ENCODE assay signal across 21 mouse cellular contexts in the genomic region with DNA sequence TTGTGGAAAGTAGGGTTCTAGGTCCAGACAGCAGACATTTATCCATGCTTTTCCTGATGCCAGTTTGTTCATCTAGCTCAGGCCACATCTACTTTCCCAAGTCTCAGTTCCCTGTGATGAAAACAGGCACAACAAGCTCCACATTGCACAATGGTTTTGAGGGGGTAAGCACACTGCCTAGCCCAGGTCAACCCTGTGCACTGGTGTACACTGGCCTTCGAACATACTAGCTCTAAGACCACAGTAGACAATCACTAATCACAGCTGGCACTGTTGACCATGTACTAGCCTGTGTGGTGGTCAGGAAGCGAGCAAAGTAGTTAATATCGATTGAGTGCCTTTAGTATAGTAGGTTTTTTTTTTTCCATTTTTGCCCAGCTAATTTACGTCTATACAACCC. TPM values are rescaled to one million over a fixed set of nuclear protein-coding genes. Genes with fewer than 3 reads are reported as not detected.
DNase-seq lines count a peak whose midpoint lies in the region; ATAC-seq and TF ChIP-seq lines count a peak whose summit lies in the region.
"Had no signal": no experiment of that assay in that cellular context is flagged by ENCODE, and none has a peak within 500 bp of the region (broad histone marks: within the 10 kb centered on the region; RNA-seq: fewer than 3 reads in every experiment).

No protein-coding gene starts in this region.

- no peak overlapping the region for H3K27ac ChIP-seq in embryonic facial prominence, embryonic 12.5 days
- no peak overlapping the region for H3K27ac ChIP-seq in embryonic facial prominence, embryonic 10.5 days (replicated peaks)
- no peak overlapping the region for H3K27ac ChIP-seq in hindbrain, embryonic 14.5 days
- H3K27ac ChIP-seq in hindbrain, postnatal 0 days, result no peak overlapping the region
- no peak overlapping the region for H3K27ac ChIP-seq in liver, postnatal 0 days (ENCODE audit: low read depth)
- no peak overlapping the region for H3K27ac ChIP-seq in liver, embryonic 12.5 days
- H3K27ac ChIP-seq in cortical plate, adult 2 months (ENCODE audit: insufficient read depth, low read length), result 0 out of 2 replicates have a peak overlapping the region, but pooled peaks have one; percentile 7

- no peak for TF ChIP-seq CTCF in hindbrain, postnatal 0 days (IDR thresholded peaks at IDR 0.05; ENCODE audit: low read depth)
- no peak for TF ChIP-seq CTCF in liver, postnatal 0 days (IDR thresholded peaks at IDR 0.05; ENCODE audit: low read depth)
- no peak for TF ChIP-seq CTCF in cortical plate, adult 2 months (IDR thresholded peaks at IDR 0.05; ENCODE audit: extremely low read depth, insufficient read depth, low read length)

- no peak for DNase-seq in embryonic facial prominence, embryonic 10.5 days (ENCODE audit: low spot score)
- no peak for DNase-seq in hindbrain, embryonic 14.5 days (ENCODE audit: low spot score)
- DNase-seq in hindbrain, postnatal 0 days (ENCODE audit: low spot score), result no peak
- no peak for DNase-seq in liver, postnatal 0 days
- DNase-seq: adrenal gland, adult 8-10 months; adrenal gland, postnatal 25 days; B cell, adult 2 months; forebrain, postnatal 0 days had no signal

- no peaks in the 10 kb centered on the region for H3K36me3 ChIP-seq in embryonic facial prominence, embryonic 12.5 days
- no peaks in the 10 kb centered on the region for H3K36me3 ChIP-seq in embryonic facial prominence, embryonic 10.5 days (replicated peaks)
- no peaks in the 10 kb centered on the region for H3K36me3 ChIP-seq in hindbrain, embryonic 14.5 days (replicated peaks; ENCODE audit: control insufficient read depth, insufficient read depth)
- no peaks in the 10 kb centered on the region for H3K36me3 ChIP-seq in hindbrain, postnatal 0 days (ENCODE audit: insufficient read depth, low read length)
- H3K36me3 ChIP-seq in liver, postnatal 0 days (replicated peaks; ENCODE audit: insufficient read depth, low read length), result no peaks in the 10 kb centered on the region
- no peaks in the 10 kb centered on the region for H3K36me3 ChIP-seq in liver, embryonic 12.5 days
- H3K36me3 ChIP-seq: G1E had no signal

- TF ChIP-seq POLR2A in cortical plate, adult 2 months (IDR thresholded peaks at IDR 0.05; ENCODE audit: extremely low read depth, insufficient read depth, low read length), result no peak

- no peak overlapping the region for H3K4me2 ChIP-seq in embryonic facial prominence, embryonic 12.5 days (replicated peaks)
- no peak overlapping the region for H3K4me2 ChIP-seq in hindbrain, embryonic 14.5 days (replicated peaks)
- H3K4me2 ChIP-seq in hindbrain, postnatal 0 days (ENCODE audit: low read depth, low read length), result no peak overlapping the region
- no peak overlapping the region for H3K4me2 ChIP-seq in liver, postnatal 0 days (ENCODE audit: low read depth, low read length)
- no peak overlapping the region for H3K4me2 ChIP-seq in liver, embryonic 12.5 days

- H3K27me3 ChIP-seq in embryonic facial prominence, embryonic 12.5 days, result no peaks in the 10 kb centered on the region
- H3K27me3 ChIP-seq in embryonic facial prominence, embryonic 10.5 days (replicated peaks; ENCODE audit: low read depth, poor library complexity, severe bottlenecking), result no peaks in the 10 kb centered on the region
- H3K27me3 ChIP-seq in hindbrain, embryonic 14.5 days (ENCODE audit: control insufficient read depth, insufficient read depth, low read length), result no peaks in the 10 kb centered on the region
- no peaks in the 10 kb centered on the region for H3K27me3 ChIP-seq in hindbrain, postnatal 0 days (ENCODE audit: insufficient read depth, low read length)
- H3K27me3 ChIP-seq in liver, postnatal 0 days (ENCODE audit: insufficient read depth, low read length), result no peaks in the 10 kb centered on the region
- H3K27me3 ChIP-seq in liver, embryonic 12.5 days (replicated peaks), result no peaks in the 10 kb centered on the region
- H3K27me3 ChIP-seq: CH12.LX, Patski had no signal

- H3K4me1 ChIP-seq in embryonic facial prominence, embryonic 12.5 days, result peaks cover 3% of the 10 kb centered on the region; the same call in 1 of the 2 replicates
- no peaks in the 10 kb centered on the region for H3K4me1 ChIP-seq in embryonic facial prominence, embryonic 10.5 days
- 0 out of 2 replicates have a peak, but pooled peaks cover 3% of the 10 kb centered on the region for H3K4me1 ChIP-seq in hindbrain, embryonic 14.5 days (replicated peaks; ENCODE audit: control insufficient read depth, insufficient read depth, low read length)
- no peaks in the 10 kb centered on the region for H3K4me1 ChIP-seq in hindbrain, postnatal 0 days (ENCODE audit: insufficient read depth, low read length)
- peaks cover 12% of the 10 kb centered on the region for H3K4me1 ChIP-seq in liver, postnatal 0 days (ENCODE audit: insufficient read depth)
- H3K4me1 ChIP-seq in liver, embryonic 12.5 days, result no peaks in the 10 kb centered on the region
- peaks cover 7% of the 10 kb centered on the region for H3K4me1 ChIP-seq in cortical plate, adult 2 months (ENCODE audit: control insufficient read depth, insufficient read depth, low read length)

- ATAC-seq in embryonic facial prominence, embryonic 12.5 days (ENCODE audit: insufficient number of reproducible peaks, insufficient read depth, low FRiP score, low TSS enrichment), result 0 out of 2 replicates have a peak, but pooled peaks have one; percentile 56
- 0 out of 2 replicates have a peak, but pooled peaks have one; percentile 6 for ATAC-seq in hindbrain, embryonic 14.5 days (ENCODE audit: low FRiP score)
- ATAC-seq in hindbrain, postnatal 0 days, result no peak
- ATAC-seq in liver, postnatal 0 days, result peak; percentile 54; the same call in 1 of the 2 replicates
- no peak for ATAC-seq in liver, embryonic 12.5 days
- ATAC-seq: activated CD4-positive, CD25-positive, alpha-beta regulatory T cell, adult 4 months; CD4-positive, CD25-positive, alpha-beta regulatory T cell, adult 4 months; forebrain, embryonic 14.5 days had no signal

- no peaks in the 10 kb centered on the region for H3K9me3 ChIP-seq in embryonic facial prominence, embryonic 12.5 days
- H3K9me3 ChIP-seq in embryonic facial prominence, embryonic 10.5 days, result peaks cover 7% of the 10 kb centered on the region; the same call in 1 of the 2 replicates
- peaks cover 10% of the 10 kb centered on the region; the same call in 1 of the 2 replicates for H3K9me3 ChIP-seq in hindbrain, embryonic 14.5 days (ENCODE audit: control insufficient read depth, low read length)
- no peaks in the 10 kb centered on the region for H3K9me3 ChIP-seq in hindbrain, postnatal 0 days (ENCODE audit: low read length)
- H3K9me3 ChIP-seq in liver, postnatal 0 days (ENCODE audit: low read length), result no peaks in the 10 kb centered on the region
- 0 out of 2 replicates have a peak, but pooled peaks cover 7% of the 10 kb centered on the region for H3K9me3 ChIP-seq in liver, embryonic 12.5 days (replicated peaks)

- no peak overlapping the region for H3K4me3 ChIP-seq in embryonic facial prominence, embryonic 12.5 days
- H3K4me3 ChIP-seq in embryonic facial prominence, embryonic 10.5 days, result no peak overlapping the region
- no peak overlapping the region for H3K4me3 ChIP-seq in hindbrain, embryonic 14.5 days (replicated peaks; ENCODE audit: low read length)
- H3K4me3 ChIP-seq in hindbrain, postnatal 0 days (ENCODE audit: low read length), result no peak overlapping the region
- no peak overlapping the region for H3K4me3 ChIP-seq in liver, postnatal 0 days (ENCODE audit: low read depth, low read length)
- no peak overlapping the region for H3K4me3 ChIP-seq in liver, embryonic 12.5 days
- H3K4me3 ChIP-seq in cortical plate, adult 2 months (ENCODE audit: insufficient read depth, low read length), result no peak overlapping the region

- no peak for TF ChIP-seq EP300 in liver, postnatal 0 days (IDR thresholded peaks at IDR 0.05; ENCODE audit: low read depth)

- WGBS in embryonic facial prominence, embryonic 12.5 days, result 82% methylated on average over 4 of the region's 4 CpGs
- WGBS in embryonic facial prominence, embryonic 10.5 days, result 89% methylated on average over 4 of the region's 4 CpGs
- 87% methylated on average over 4 of the region's 4 CpGs for WGBS in hindbrain, embryonic 14.5 days
- WGBS in hindbrain, postnatal 0 days, result 80% methylated on average over 4 of the region's 4 CpGs
- 74% methylated on average over 4 of the region's 4 CpGs for WGBS in liver, postnatal 0 days (ENCODE audit: insufficient replicate concordance)
- 71% methylated on average over 4 of the region's 4 CpGs for WGBS in liver, embryonic 12.5 days (ENCODE audit: insufficient replicate concordance)

- H3K9ac ChIP-seq in embryonic facial prominence, embryonic 12.5 days, result no peak overlapping the region
- H3K9ac ChIP-seq in hindbrain, embryonic 14.5 days, result no peak overlapping the region
- no peak overlapping the region for H3K9ac ChIP-seq in hindbrain, postnatal 0 days (replicated peaks; ENCODE audit: low read length)
- H3K9ac ChIP-seq in liver, postnatal 0 days (replicated peaks), result no peak overlapping the region
- no peak overlapping the region for H3K9ac ChIP-seq in liver, embryonic 12.5 days
- H3K9ac ChIP-seq: forebrain, postnatal 0 days had no signal

RNA-seq across cellular contexts. Expression of a gene that starts 34.4 kb away (rescaled TPM):
- polyA plus RNA-seq in embryonic facial prominence, embryonic 12.5 days (2016; fragmentation: Nextera tagmentation; extraction: Ambion mirVana), result 0.05 and 0.06 TPM in 2 replicates
- 0.05 TPM in 1 of 2 replicates, not detected in the other for polyA plus RNA-seq in embryonic facial prominence, embryonic 10.5 days (2016; fragmentation: Nextera tagmentation; extraction: Ambion mirVana)
- 0.07 and 0.23 TPM in 2 replicates for polyA plus RNA-seq in hindbrain, embryonic 14.5 days (2014; fragmentation: Nextera tagmentation; extraction: Ambion mirVana)
- total RNA-seq in hindbrain, postnatal 0 days (2014; rRNA removed), result 0.07 and 0.68 TPM in 2 replicates
- polyA plus RNA-seq in hindbrain, postnatal 0 days (2015; fragmentation: Nextera tagmentation; extraction: Ambion mirVana), result 0.16 and 0.29 TPM in 2 replicates
- polyA plus RNA-seq in liver, postnatal 0 days (2015; fragmentation: Nextera tagmentation; extraction: Ambion mirVana), result 0.35 and 0.54 TPM in 2 replicates
- not detected in 2 replicates for polyA plus RNA-seq in liver, embryonic 12.5 days (2016; fragmentation: Nextera tagmentation; extraction: Ambion mirVana)
- 0.02 TPM in 1 of 2 replicates, not detected in the other for polyA plus RNA-seq in cortical plate, adult 2 months (2012; rRNA removed)
- total RNA-seq: adrenal gland, adult 18-20 months; adrenal gland, adult 8-10 months; adrenal gland, postnatal 25 days; CH12.LX; common myeloid progenitor, adult 5-6 weeks had no signal
- polyA plus RNA-seq: activated CD4-positive, CD25-positive, alpha-beta regulatory T cell, adult 4 months; CD4-positive, CD25-positive, alpha-beta regulatory T cell, adult 4 months; embryonic facial prominence, embryonic 11.5 days; forebrain, embryonic 11.5 days; forebrain, embryonic 14.5 days; forebrain, postnatal 0 days; G1E had no signal

Comparison
In these comparisons a context has a peak if more than half of its experiments do, and no peak if none do; other contexts are left out.
1. ATAC-seq: peak in embryonic facial prominence, embryonic 12.5 days (single experiment), hindbrain, embryonic 14.5 days (single experiment) and liver, postnatal 0 days (single experiment); none in hindbrain, postnatal 0 days (single experiment) and liver, embryonic 12.5 days (single experiment).